Comparison of ENCODE assay signal across 24 mouse cellular contexts in genomic region chr1:169947654-169948053, GRCm38 (mm10). TPM values are rescaled to one million over a fixed set of nuclear protein-coding genes. Genes with fewer than 3 reads are reported as not detected.
DNase-seq lines count a peak whose midpoint lies in the region; ATAC-seq and TF ChIP-seq lines count a peak whose summit lies in the region.
"Had no signal": no experiment of that assay in that cellular context is flagged by ENCODE, and none has a peak within 500 bp of the region (broad histone marks: within the 10 kb centered on the region; RNA-seq: fewer than 3 reads in every experiment).

No protein-coding gene starts in this region.

- H3K4me1 ChIP-seq in heart, embryonic 10.5 days, result 0 out of 2 replicates have a peak, but pooled peaks cover 2% of the 10 kb centered on the region
- H3K4me1 ChIP-seq in limb, embryonic 15.5 days, result peaks cover 5% of the 10 kb centered on the region
- H3K4me1 ChIP-seq in limb, embryonic 10.5 days, result no peaks in the 10 kb centered on the region
- H3K4me1 ChIP-seq in ES-Bruce4 (ENCODE audit: control insufficient read depth, insufficient read depth, low read length), result no peaks in the 10 kb centered on the region
- H3K4me1 ChIP-seq: forebrain, embryonic 10.5 days; hindbrain, embryonic 10.5 days; midbrain, embryonic 12.5 days; neural tube, embryonic 12.5 days had no signal

- peak; percentile 60 for DNase-seq in heart, embryonic 10.5 days (ENCODE audit: low spot score)
- DNase-seq in heart, adult 8-10 months (ENCODE audit: low spot score), result no peak
- DNase-seq in limb, embryonic 10.5 days (ENCODE audit: low spot score), result no peak
- peak; percentile 26 for DNase-seq in 416B (ENCODE audit: low read depth)
- no peak for DNase-seq in natural killer cell, adult 2 months (ENCODE audit: low spot score in 2 of 2)
- DNase-seq in embryo, embryonic 10 days (ENCODE audit: low spot score), result no peak
- DNase-seq: adrenal gland, postnatal 14 days; cerebellum, adult 8-10 months; cerebellum, postnatal 36 days; gastrocnemius, postnatal 25 days; kidney, adult 18-20 months; right cerebral cortex, postnatal 14 days; spleen, adult 18-20 months had no signal

- H3K27ac ChIP-seq in heart, embryonic 10.5 days, result no peak overlapping the region
- no peak overlapping the region for H3K27ac ChIP-seq in limb, embryonic 15.5 days
- no peak overlapping the region for H3K27ac ChIP-seq in limb, embryonic 10.5 days
- H3K27ac ChIP-seq in ES-Bruce4 (ENCODE audit: insufficient read depth, low read length), result no peak overlapping the region
- H3K27ac ChIP-seq: forebrain, embryonic 10.5 days; hindbrain, embryonic 10.5 days; limb, embryonic 13.5 days; lung, embryonic 15.5 days; macrophage; midbrain, embryonic 12.5 days; neural tube, embryonic 12.5 days had no signal

- no peak overlapping the region for H3K9ac ChIP-seq in limb, embryonic 15.5 days
- H3K9ac ChIP-seq in ES-Bruce4 (ENCODE audit: low read depth, poor library complexity, severe bottlenecking), result no peak overlapping the region
- H3K9ac ChIP-seq: limb, embryonic 13.5 days; lung, embryonic 15.5 days; midbrain, embryonic 12.5 days; neural tube, embryonic 12.5 days had no signal

- peak; percentile 48 for TF ChIP-seq CTCF in ES-Bruce4 (IDR thresholded peaks at IDR 0.05; ENCODE audit: low read depth, low read length)

- no peaks in the 10 kb centered on the region for H3K9me3 ChIP-seq in heart, embryonic 10.5 days
- no peaks in the 10 kb centered on the region for H3K9me3 ChIP-seq in limb, embryonic 15.5 days
- H3K9me3 ChIP-seq in limb, embryonic 10.5 days (replicated peaks), result no peaks in the 10 kb centered on the region
- no peaks in the 10 kb centered on the region for H3K9me3 ChIP-seq in ES-Bruce4 (replicated peaks; ENCODE audit: control insufficient read depth, insufficient read depth, low read length, poor library complexity, severe bottlenecking)
- H3K9me3 ChIP-seq: forebrain, embryonic 10.5 days; hindbrain, embryonic 10.5 days; lung, embryonic 15.5 days; midbrain, embryonic 12.5 days; neural tube, embryonic 12.5 days had no signal

- H3K36me3 ChIP-seq in heart, embryonic 10.5 days, result peaks cover 22% of the 10 kb centered on the region
- peaks cover 6% of the 10 kb centered on the region for H3K36me3 ChIP-seq in limb, embryonic 15.5 days
- H3K36me3 ChIP-seq in limb, embryonic 10.5 days, result peaks cover 26% of the 10 kb centered on the region
- no peaks in the 10 kb centered on the region for H3K36me3 ChIP-seq in ES-Bruce4 (ENCODE audit: control insufficient read depth, insufficient read depth, low read length, poor library complexity, severe bottlenecking)

- 78% methylated on average over 6 of the region's 6 CpGs for WGBS in heart, embryonic 10.5 days
- 79% methylated on average over 6 of the region's 6 CpGs for WGBS in limb, embryonic 15.5 days
- WGBS in limb, embryonic 10.5 days, result 79% methylated on average over 6 of the region's 6 CpGs

- no peak overlapping the region for H3K4me3 ChIP-seq in heart, embryonic 10.5 days
- no peak overlapping the region for H3K4me3 ChIP-seq in limb, embryonic 15.5 days
- no peak overlapping the region for H3K4me3 ChIP-seq in limb, embryonic 10.5 days
- no peak overlapping the region for H3K4me3 ChIP-seq in ES-Bruce4 (ENCODE audit: low read depth, low read length)
- H3K4me3 ChIP-seq: forebrain, embryonic 10.5 days; hindbrain, embryonic 10.5 days; limb, embryonic 13.5 days; lung, embryonic 15.5 days; midbrain, embryonic 12.5 days; neural tube, embryonic 12.5 days had no signal

- no peaks in the 10 kb centered on the region for H3K27me3 ChIP-seq in heart, embryonic 10.5 days (ENCODE audit: insufficient read depth, poor library complexity, severe bottlenecking)
- no peaks in the 10 kb centered on the region for H3K27me3 ChIP-seq in limb, embryonic 15.5 days
- no peaks in the 10 kb centered on the region for H3K27me3 ChIP-seq in limb, embryonic 10.5 days (ENCODE audit: low read depth, poor library complexity, severe bottlenecking)
- H3K27me3 ChIP-seq in ES-Bruce4 (ENCODE audit: control insufficient read depth, insufficient read depth, low read length, poor library complexity, severe bottlenecking), result no peaks in the 10 kb centered on the region
- H3K27me3 ChIP-seq: limb, embryonic 13.5 days; lung, embryonic 15.5 days; midbrain, embryonic 12.5 days; neural tube, embryonic 12.5 days had no signal

- TF ChIP-seq POLR2A in ES-Bruce4 (IDR thresholded peaks at IDR 0.05; ENCODE audit: insufficient read depth, low read length), result no peak

- no peak overlapping the region for H3K4me2 ChIP-seq in limb, embryonic 15.5 days
- H3K4me2 ChIP-seq: limb, embryonic 13.5 days; lung, embryonic 15.5 days; midbrain, embryonic 12.5 days; neural tube, embryonic 12.5 days had no signal

- 0 out of 2 replicates have a peak, but pooled peaks have one; percentile 44 for ATAC-seq in limb, embryonic 15.5 days (ENCODE audit: insufficient number of reproducible peaks, low FRiP score, low TSS enrichment, low read depth)

- no peak for TF ChIP-seq EP300 in ES-Bruce4 (IDR thresholded peaks at IDR 0.05; ENCODE audit: insufficient read depth, low read depth, low read length)

RNA-seq across cellular contexts. Expression of gene Ccdc190, which starts 19.2 kb away (rescaled TPM):
- polyA plus RNA-seq in heart, embryonic 10.5 days (2016; fragmentation: Nextera tagmentation; extraction: Ambion mirVana), result not detected in 2 replicates
- total RNA-seq in heart, adult 8-10 months (2022), result not detected
- polyA plus RNA-seq in limb, embryonic 15.5 days (2015; fragmentation: Nextera tagmentation; extraction: Ambion mirVana), result 0.13 TPM in 1 of 2 replicates, not detected in the other
- polyA plus RNA-seq in limb, embryonic 10.5 days (2016; fragmentation: Nextera tagmentation; extraction: Ambion mirVana), result not detected in 2 replicates
- not detected in 2 replicates for polyA plus RNA-seq in ES-Bruce4 (2011; ENCODE audit: insufficient read depth, insufficient read length, low read depth, missing spikeins)
- total RNA-seq: adrenal gland, postnatal 14 days; gastrocnemius, postnatal 25 days; monocyte, adult 5-6 weeks had no signal
- polyA plus RNA-seq: C2C12; hindbrain, embryonic 10.5 days; lung, embryonic 15.5 days; macrophage had no signal

RNA-seq across cellular contexts. Expression of gene Hsd17b7, which starts 21.4 kb away (rescaled TPM):
- polyA plus RNA-seq in heart, embryonic 10.5 days (2016; fragmentation: Nextera tagmentation; extraction: Ambion mirVana), result 27.8 and 30.4 TPM in 2 replicates
- 10 to 100 TPM; 10.5 to 15.8 (median 12.7) TPM for total RNA-seq in heart, adult 8-10 months (2022)
- 22.0 and 22.9 TPM in 2 replicates for polyA plus RNA-seq in limb, embryonic 15.5 days (2015; fragmentation: Nextera tagmentation; extraction: Ambion mirVana)
- 16.3 and 18.2 TPM in 2 replicates for polyA plus RNA-seq in limb, embryonic 10.5 days (2016; fragmentation: Nextera tagmentation; extraction: Ambion mirVana)
- 20.7 and 22.4 TPM in 2 replicates for polyA plus RNA-seq in ES-Bruce4 (2011; ENCODE audit: insufficient read depth, insufficient read length, low read depth, missing spikeins)

Comparison
In these comparisons a context has a peak if more than half of its experiments do, and no peak if none do; other contexts are left out.
1. DNase-seq: peak in heart, embryonic 10.5 days (single experiment) and 416B (single experiment); none in heart, adult 8-10 months (single experiment), limb, embryonic 10.5 days (single experiment), natural killer cell, adult 2 months (0 of 2) and embryo, embryonic 10 days (single experiment).